Mouse (Mus musculus): ENCODE results near the gene Kir3dl2.
"Not testable (repeated sequence)": the region's sequence is repeated elsewhere in the genome, so short reads cannot be mapped to it uniquely, and the experiment has no call there.

Kir3dl2 gene

DNA sequence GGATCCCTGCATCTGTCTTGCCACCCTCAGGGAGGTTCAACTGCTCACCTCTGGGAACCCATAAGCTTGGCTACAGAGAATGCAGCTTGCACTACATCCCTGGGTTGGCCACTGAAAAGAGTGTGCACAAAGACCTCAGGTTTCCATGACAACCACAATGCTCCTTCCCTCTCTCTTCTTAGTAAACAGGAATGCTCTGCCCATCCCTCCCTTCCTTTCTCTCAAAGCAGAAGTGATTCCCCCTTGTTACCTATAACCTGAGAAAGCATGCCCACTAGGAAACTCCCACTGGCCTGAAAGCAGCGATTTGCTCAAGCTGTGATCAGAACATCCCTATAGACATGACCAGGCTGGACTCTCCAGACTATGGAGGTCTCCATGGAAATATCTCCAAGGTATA, at the start of gene Kir3dl2:
Gene Kir3dl2, minus strand, starts transcription at position 101 of the 400 bp plus-strand sequence.
- DNase-seq (ENCODE audit: low spot score): not testable (repeated sequence)

GRCm38 (mm10) chrX:136590897-136591257, 47.0 kb upstream of the Kir3dl2 start:
- DNase-seq (ENCODE audit: low spot score): no peak

DNA sequence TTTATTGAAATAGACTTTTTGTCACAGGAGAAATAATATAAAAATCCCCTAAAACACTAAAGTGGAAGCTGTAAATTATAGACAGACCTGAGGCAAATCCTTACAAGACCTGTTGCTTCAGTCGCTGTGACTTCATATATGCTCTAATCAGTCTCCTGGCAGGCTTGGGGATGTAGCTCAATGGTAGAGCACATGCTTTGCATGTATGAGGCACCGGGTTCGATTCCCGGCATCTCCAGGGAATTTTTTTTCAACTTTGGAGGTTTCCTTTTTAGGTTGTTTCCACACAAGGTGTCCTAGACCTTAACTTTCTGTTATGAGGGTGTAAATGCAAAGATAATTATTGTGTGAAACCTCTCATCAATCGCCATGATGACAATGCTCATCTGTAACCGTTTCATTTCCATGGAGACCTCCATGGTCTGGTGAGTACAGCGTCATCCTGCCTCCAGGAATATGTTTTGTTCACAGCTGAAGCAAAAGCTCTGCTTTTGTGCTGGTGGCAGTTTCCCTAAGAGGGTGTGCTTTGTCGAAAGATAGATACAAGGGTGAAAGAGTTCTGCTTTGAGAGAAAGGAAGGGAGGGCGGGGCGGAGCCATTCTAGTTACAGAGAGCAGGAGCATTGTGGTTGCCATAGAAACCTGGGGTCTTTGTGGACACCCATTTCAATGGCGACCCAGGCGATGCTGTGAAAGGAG, 46.5 kb upstream of the Kir3dl2 start, which contains the start of gene Tceal3:
Gene Tceal3, plus strand, starts transcription at position 644 of the 698 bp plus-strand sequence.
- DNase-seq (ENCODE audit: low spot score): no peak

DNA sequence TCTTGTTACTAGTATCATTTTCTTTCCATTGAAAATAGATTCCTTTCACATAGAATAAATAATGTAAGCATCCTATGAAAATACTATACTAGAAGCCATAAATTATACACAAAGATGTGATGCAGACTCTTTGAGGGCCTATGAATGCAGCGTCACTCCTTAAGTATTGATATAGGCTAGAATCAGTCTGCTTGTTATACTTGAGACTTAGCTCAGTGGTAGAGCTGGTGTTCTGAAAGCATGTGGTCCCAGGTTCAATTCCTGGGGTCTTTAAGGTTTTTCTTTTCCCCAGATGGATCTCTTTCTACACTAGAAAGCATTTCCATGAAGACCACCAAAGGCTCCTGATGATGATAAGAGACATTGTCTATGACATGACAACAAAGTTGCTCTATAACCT, 40.8 kb upstream of the Kir3dl2 start:
- DNase-seq (ENCODE audit: low spot score): no peak

DNA sequence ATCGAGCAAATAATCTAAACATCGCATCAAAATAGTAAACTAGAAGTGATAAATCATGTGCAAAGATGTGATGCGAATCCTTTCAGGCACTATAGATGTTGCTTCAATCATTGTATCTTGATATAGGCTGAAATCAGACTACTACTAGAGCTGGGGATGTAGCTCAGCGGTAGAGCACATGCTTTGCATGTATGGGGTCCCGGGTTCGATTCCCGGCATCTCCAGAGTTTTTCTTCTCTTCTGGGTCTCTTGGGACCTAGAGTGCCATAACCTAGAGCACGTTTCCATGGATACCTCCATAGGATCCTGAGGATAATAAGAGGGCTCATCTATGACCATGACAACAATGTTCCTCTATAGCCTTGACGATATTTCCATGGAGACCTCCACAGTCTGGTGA, 25.2 kb upstream of the Kir3dl2 start:
- not testable (repeated sequence) for DNase-seq (ENCODE audit: low spot score)

- DNase-seq (ENCODE audit: low spot score): not testable (repeated sequence)
Measured at GRCm38 (mm10) chrX:136517699-136518098, 26.2 kb downstream of the Kir3dl2 start, which contains the start of gene Kir3dl1. Gene Kir3dl1 (plus strand): TSS chrX:136517999.
